Mouse (Mus musculus): ENCODE measurements around the gene Gm13279.
"Not testable (repeated sequence)": the region's sequence is repeated elsewhere in the genome, so short reads cannot be mapped to it uniquely, and the experiment has no call there.

DNA sequence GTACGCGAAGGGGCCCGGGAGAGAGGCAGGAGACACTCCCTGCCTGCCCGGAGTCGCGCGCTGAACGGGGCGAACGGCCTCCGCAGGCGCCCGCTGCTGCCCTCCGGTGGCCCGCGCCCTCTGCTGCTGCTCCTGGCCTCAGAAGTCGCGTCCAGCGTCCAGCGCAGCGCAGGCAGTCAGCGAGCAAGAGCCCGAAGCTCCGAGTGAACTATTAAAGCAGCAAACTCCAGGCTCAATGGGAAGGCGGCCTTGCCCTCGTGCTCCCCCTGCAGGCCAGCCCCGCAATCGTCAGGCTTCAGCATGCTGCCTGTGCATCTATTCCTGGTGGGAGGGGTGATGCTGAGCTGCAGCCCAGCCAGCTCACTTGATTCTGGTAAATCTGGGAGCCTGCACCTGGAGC lies at the start of gene Gm13279:
- TF ChIP-seq CTCF (conservative IDR thresholded peaks at IDR 0.05; ENCODE audit: low read length); NANOG (IDR thresholded peaks at IDR 0.05; ENCODE audit: borderline replicate concordance, low read length); POU5F1 (IDR thresholded peaks at IDR 0.05; ENCODE audit: borderline replicate concordance, low read length): not testable (repeated sequence)

All from E14TG2a.4 (cell line).